Mouse (Mus musculus) limb, embryonic 10.5 days (tissue): ENCODE data around the gene Hsh2d. TPM values are rescaled to one million over a fixed set of nuclear protein-coding genes. Genes with fewer than 3 reads are reported as not detected.

Source experiments
- DNase-seq: peaks from one replicate; pipeline ENCODE4 v3.0.0-alpha.2; 2017; ENCODE audit warnings: low spot score
- H3K27ac ChIP-seq: fragments of 300-500 bp; sonication (generic); 2 replicates; pipeline ENCODE4 v1.5.1; 2016; ENCODE audit warnings: mild to moderate bottlenecking
- H3K27me3 ChIP-seq: fragments of 300-500 bp; sonication (generic); 2 replicates; pipeline ENCODE4 v1.6.1; 2016; ENCODE audit warnings: low read depth, mild to moderate bottlenecking; ENCODE audit not compliant: poor library complexity, severe bottlenecking
- H3K36me3 ChIP-seq: fragments of 300-500 bp; sonication (generic); 2 replicates; pipeline ENCODE4 v1.6.1; 2016; ENCODE audit warnings: mild to moderate bottlenecking, moderate library complexity
- H3K4me1 ChIP-seq: fragments of 300-500 bp; sonication (generic); 2 replicates; pipeline ENCODE4 v1.6.1; 2016
- H3K4me3 ChIP-seq: fragments of 300-500 bp; sonication (generic); 2 replicates; pipeline ENCODE4 v1.5.1; 2016; ENCODE audit warnings: mild to moderate bottlenecking, moderate library complexity
- H3K9me3 ChIP-seq: fragments of 300-500 bp; sonication (generic); replicated peaks from 2 replicates; pipeline ENCODE4 v1.6.1; 2016; ENCODE audit warnings: mild to moderate bottlenecking
- WGBS: fragments of 180-500 bp; shearing (Covaris S2); methylation state at CpG from one replicate; pipeline ENCODE4 v1.1.7; 2016; 5-methylcytosine and 5-hydroxymethylcytosine counted together
- polyA plus RNA-seq: library from polyadenylated mRNA; unstranded; fragments of >200 nt; fragmentation: Nextera tagmentation; extraction: Ambion mirVana; gene quantifications from 2 replicates; pipeline ENCODE4 v1.2.1, GENCODE M21; 2016

The Hsh2d gene
- not detected in 2 replicates for polyA plus RNA-seq

GRCm38 (mm10) chr8:72189417-72190214 is at the start of gene Hsh2d:
TSS of gene Hsh2d (plus strand) at chr8:72189638.
- no peak for DNase-seq
- 79% methylated on average over 12 of the region's 12 CpGs for WGBS
- no peaks in the 10 kb centered on the region for H3K9me3 ChIP-seq
- H3K4me1 ChIP-seq, result no peaks in the 10 kb centered on the region
- H3K4me3 ChIP-seq, result no peak within 1 kb of the TSS
- H3K27ac ChIP-seq, result no peak within 1 kb of the TSS
- H3K27me3 ChIP-seq, result no peaks in the 10 kb centered on the region
- no peaks in the 10 kb centered on the region for H3K36me3 ChIP-seq

- H3K27me3 ChIP-seq, result no peaks in the 10 kb centered on the region
- 93% methylated on average over 13 of the region's 13 CpGs for WGBS
- H3K4me3 ChIP-seq, result no peak overlapping the region
- no peak for DNase-seq
- no peak overlapping the region for H3K27ac ChIP-seq
- H3K36me3 ChIP-seq, result peaks cover 100% of the 10 kb centered on the region
- H3K4me1 ChIP-seq, result no peaks in the 10 kb centered on the region
- H3K9me3 ChIP-seq, result no peaks in the 10 kb centered on the region
Observed at GRCm38 (mm10) chr8:72143256-72143824, 46.1 kb upstream of the Hsh2d start.

- Histone ChIP-seq H3K36me3 (peaks cover 97% of the 10 kb centered on the region), H3K4me1 (no peaks in the 10 kb centered on the region), H3K27ac (no peak overlapping the region), H3K27me3 (no peaks in the 10 kb centered on the region), H3K9me3 (no peaks in the 10 kb centered on the region), H3K4me3 (no peak overlapping the region)
- 87% methylated on average over 5 of the region's 5 CpGs for WGBS
- DNase-seq, result no peak
Observed at GRCm38 (mm10) chr8:72144345-72144975, 45.0 kb upstream of the Hsh2d start.

- DNase-seq, result no peak
- H3K27ac ChIP-seq, result no peak overlapping the region
- 96% methylated on average over 3 of the region's 3 CpGs for WGBS
- no peaks in the 10 kb centered on the region for H3K27me3 ChIP-seq
- no peak overlapping the region for H3K4me3 ChIP-seq
- peaks cover 97% of the 10 kb centered on the region for H3K36me3 ChIP-seq
- no peaks in the 10 kb centered on the region for H3K4me1 ChIP-seq
- H3K9me3 ChIP-seq, result no peaks in the 10 kb centered on the region
Observed at GRCm38 (mm10) chr8:72145511-72145910, 43.9 kb upstream of the Hsh2d start.

GRCm38 (mm10) chr8:72146056-72146455 is 43.4 kb upstream of the Hsh2d start:
- H3K4me3 ChIP-seq, result no peak overlapping the region
- H3K4me1 ChIP-seq, result no peaks in the 10 kb centered on the region
- H3K27ac ChIP-seq, result no peak overlapping the region
- 93% methylated on average over 1 of the region's 1 CpGs for WGBS
- no peaks in the 10 kb centered on the region for H3K9me3 ChIP-seq
- DNase-seq, result no peak
- H3K36me3 ChIP-seq, result peaks cover 97% of the 10 kb centered on the region
- no peaks in the 10 kb centered on the region for H3K27me3 ChIP-seq

GRCm38 (mm10) chr8:72146556-72146955 is 42.9 kb upstream of the Hsh2d start:
- H3K4me3 ChIP-seq, result no peak overlapping the region
- no peak overlapping the region for H3K27ac ChIP-seq
- WGBS, result 90% methylated on average over 3 of the region's 3 CpGs
- H3K36me3 ChIP-seq, result peaks cover 97% of the 10 kb centered on the region
- no peak for DNase-seq
- H3K9me3 ChIP-seq, result no peaks in the 10 kb centered on the region
- no peaks in the 10 kb centered on the region for H3K4me1 ChIP-seq
- no peaks in the 10 kb centered on the region for H3K27me3 ChIP-seq

- H3K4me3 ChIP-seq, result no peak overlapping the region
- H3K9me3 ChIP-seq, result no peaks in the 10 kb centered on the region
- no peaks in the 10 kb centered on the region for H3K4me1 ChIP-seq
- no peaks in the 10 kb centered on the region for H3K27me3 ChIP-seq
- peaks cover 97% of the 10 kb centered on the region for H3K36me3 ChIP-seq
- no peak for DNase-seq
- 94% methylated on average over 2 of the region's 2 CpGs for WGBS
- no peak overlapping the region for H3K27ac ChIP-seq
Observed at GRCm38 (mm10) chr8:72147266-72147665, 42.2 kb upstream of the Hsh2d start.

- Histone ChIP-seq H3K4me3 (no peak overlapping the region), H3K27ac (no peak overlapping the region), H3K4me1 (no peaks in the 10 kb centered on the region), H3K27me3 (no peaks in the 10 kb centered on the region), H3K36me3 (peaks cover 97% of the 10 kb centered on the region), H3K9me3 (no peaks in the 10 kb centered on the region)
- WGBS, result 100% methylated on average over 1 of the region's 1 CpGs
- no peak for DNase-seq
Observed at GRCm38 (mm10) chr8:72149056-72149455, 40.4 kb upstream of the Hsh2d start.

- no peak overlapping the region for H3K27ac ChIP-seq
- H3K4me3 ChIP-seq, result no peak overlapping the region
- 89% methylated on average over 3 of the region's 3 CpGs for WGBS
- no peaks in the 10 kb centered on the region for H3K27me3 ChIP-seq
- H3K36me3 ChIP-seq, result peaks cover 77% of the 10 kb centered on the region
- H3K4me1 ChIP-seq, result no peaks in the 10 kb centered on the region
- no peaks in the 10 kb centered on the region for H3K9me3 ChIP-seq
- no peak for DNase-seq
Observed at GRCm38 (mm10) chr8:72151418-72152078, 37.9 kb upstream of the Hsh2d start.

GRCm38 (mm10) chr8:72153382-72153781 is 36.1 kb upstream of the Hsh2d start:
- H3K36me3 ChIP-seq, result peaks cover 60% of the 10 kb centered on the region

GRCm38 (mm10) chr8:72158096-72158495 is 31.3 kb upstream of the Hsh2d start:
- no peak overlapping the region for H3K27ac ChIP-seq
- no peaks in the 10 kb centered on the region for H3K27me3 ChIP-seq
- H3K9me3 ChIP-seq, result no peaks in the 10 kb centered on the region
- peaks cover 21% of the 10 kb centered on the region for H3K4me1 ChIP-seq
- H3K4me3 ChIP-seq, result no peak overlapping the region
- H3K36me3 ChIP-seq, result peaks cover 20% of the 10 kb centered on the region
- DNase-seq, result no peak
- WGBS, result 89% methylated on average over 2 of the region's 2 CpGs

More at GRCm38 (mm10) chr8:72153382-72153781, 36.1 kb upstream of the Hsh2d start:
- H3K9me3 ChIP-seq, result no peaks in the 10 kb centered on the region
- DNase-seq, result no peak
- H3K4me3 ChIP-seq, result no peak overlapping the region
- H3K27me3 ChIP-seq, result no peaks in the 10 kb centered on the region
- no peaks in the 10 kb centered on the region for H3K4me1 ChIP-seq
- H3K27ac ChIP-seq, result no peak overlapping the region

- no peak overlapping the region for H3K27ac ChIP-seq
- 88% methylated on average over 3 of the region's 3 CpGs for WGBS
- no peak overlapping the region for H3K4me3 ChIP-seq
- no peak for DNase-seq
- H3K9me3 ChIP-seq, result no peaks in the 10 kb centered on the region
- no peaks in the 10 kb centered on the region for H3K27me3 ChIP-seq
- H3K4me1 ChIP-seq, result peaks cover 21% of the 10 kb centered on the region
- peaks cover 20% of the 10 kb centered on the region for H3K36me3 ChIP-seq
Observed at GRCm38 (mm10) chr8:72158726-72159125, 30.7 kb upstream of the Hsh2d start.

GRCm38 (mm10) chr8:72160007-72160406 is 29.4 kb upstream of the Hsh2d start:
- Histone ChIP-seq H3K4me1 (peaks cover 21% of the 10 kb centered on the region), H3K9me3 (no peaks in the 10 kb centered on the region), H3K27me3 (no peaks in the 10 kb centered on the region), H3K27ac (peak overlapping the region; percentile 89), H3K4me3 (peak overlapping the region; percentile 95), H3K36me3 (peaks cover 23% of the 10 kb centered on the region)
- no peak for DNase-seq
- 67% methylated on average over 3 of the region's 3 CpGs for WGBS
